Mouse (Mus musculus) liver, adult 2 months (tissue): ENCODE results near the gene Hist1h4h. TPM values are rescaled to one million over a fixed set of nuclear protein-coding genes. Genes with fewer than 3 reads are reported as not detected.
"Not testable (repeated sequence)": the region's sequence is repeated elsewhere in the genome, so short reads cannot be mapped to it uniquely, and the experiment has no call there.

ENCODE experiments used
- DNase-seq: peaks from one replicate; pipeline ENCODE4 v3.0.0-alpha.2; 2011; ENCODE audit warnings: low read depth, low spot score; ENCODE audit errors: extremely low read depth
- H3K27ac ChIP-seq: fragments of 200-500 bp; replicated peaks from 2 replicates; pipeline ENCODE4 v1.5.1; 2012; ENCODE audit warnings: low read depth, mild to moderate bottlenecking, control low read depth, inconsistent platforms, low read length; ENCODE audit not compliant: insufficient read depth
- H3K27me3 ChIP-seq: fragments of 200-500 bp; 2 replicates; pipeline ENCODE4 v1.6.1; 2012; ENCODE audit warnings: mild to moderate bottlenecking, moderate library complexity, low read length, inconsistent platforms; ENCODE audit not compliant: control insufficient read depth, insufficient read depth
- H3K36me3 ChIP-seq: fragments of 200-500 bp; 2 replicates; pipeline ENCODE4 v1.6.1; 2012; ENCODE audit warnings: low read length, inconsistent platforms; ENCODE audit not compliant: control insufficient read depth, insufficient read depth
- H3K4me1 ChIP-seq: fragments of 200-500 bp; 2 replicates; pipeline ENCODE4 v1.6.1; 2011; ENCODE audit warnings: low read length; ENCODE audit not compliant: control insufficient read depth, insufficient read depth
- H3K4me3 ChIP-seq: fragments of 200-500 bp; 2 replicates; pipeline ENCODE4 v1.5.1; 2011; ENCODE audit warnings: low read depth, mild to moderate bottlenecking, control low read depth, low read length, moderate library complexity; ENCODE audit not compliant: insufficient read depth
- H3K79me2 ChIP-seq: fragments of 200-500 bp; 2 replicates; pipeline ENCODE4 v1.6.1; 2012; ENCODE audit warnings: inconsistent platforms, mild to moderate bottlenecking, low read length, moderate library complexity; ENCODE audit not compliant: control insufficient read depth, insufficient read depth
- H3K9ac ChIP-seq: fragments of 200-500 bp; 2 replicates; pipeline ENCODE4 v1.6.1; 2012; ENCODE audit warnings: low read depth, mild to moderate bottlenecking, control low read depth, inconsistent platforms, low read length
- CTCF ChIP-seq: fragments of 200-500 bp; IDR thresholded peaks from 2 replicates; pipeline ENCODE4 v1.5.1; 2011; ENCODE audit warnings: low read depth, low read length, control low read depth
- POLR2A ChIP-seq: fragments of 200-500 bp; IDR thresholded peaks from 2 replicates; pipeline ENCODE4 v1.6.1; 2011; ENCODE audit warnings: low read length, control low read depth; ENCODE audit not compliant: insufficient read depth; ENCODE audit errors: extremely low read depth
- WGBS: fragments of 180-500 bp; shearing (Covaris S2); methylation state at CpG from one replicate; pipeline ENCODE4 v1.1.7; 2018; 5-methylcytosine and 5-hydroxymethylcytosine counted together
- polyA plus RNA-seq: library from polyadenylated mRNA; depleted of rRNA; stranded (reverse); fragments of >200 nt; gene quantifications from 2 replicates; pipeline ENCODE4 v1.2.3, GENCODE M21; 2012
- total RNA-seq: library from RNA; depleted of rRNA; stranded (reverse); fragments of >200 nt; gene quantifications from 2 replicates; pipeline ENCODE4 v1.2.3, GENCODE M21; 2014

Hist1h4h gene
- total and polyA plus RNA-seq, 2 experiments = 8.5 to 706 TPM

- DNase-seq = no peak
- Histone ChIP-seq H3K9ac (no peak overlapping the region), H3K36me3 (no peaks in the 10 kb centered on the region), H3K4me3 (no peak overlapping the region; the same call in 1 of the 2 replicates), H3K27ac (no peak overlapping the region), H3K27me3 (no peaks in the 10 kb centered on the region), H3K79me2 (no peaks in the 10 kb centered on the region), H3K4me1 (peaks cover 15% of the 10 kb centered on the region; the same call in 1 of the 2 replicates)
- WGBS = 47% methylated on average over 2 of the region's 2 CpGs
- no peak for TF ChIP-seq CTCF
- TF ChIP-seq POLR2A = no peak
Measured at GRCm38 (mm10) chr13:23572218-23573033, 41.6 kb downstream of the Hist1h4h start.

GRCm38 (mm10) chr13:23573034-23573897, 42.4 kb downstream of the Hist1h4h start:
- not testable (repeated sequence) for H3K27me3 ChIP-seq, H3K79me2 ChIP-seq, H3K27ac ChIP-seq, DNase-seq, H3K36me3 ChIP-seq
- 24% methylated on average over 20 of the region's 20 CpGs for WGBS
- Histone ChIP-seq H3K4me1 (peaks cover 15% of the 10 kb centered on the region; the same call in 1 of the 2 replicates), H3K9ac (peak overlapping the region; percentile 51; the same call in 1 of the 2 replicates), H3K4me3 (peak overlapping the region; percentile 59; the same call in 1 of the 2 replicates)

- H3K27me3 ChIP-seq, H3K79me2 ChIP-seq, H3K36me3 ChIP-seq: not testable (repeated sequence)
- Histone ChIP-seq H3K4me3 (peak within 1 kb of the TSS; percentile 59; the same call in 1 of the 2 replicates), H3K27ac (peak within 1 kb of the TSS; percentile 41), H3K4me1 (peaks cover 15% of the 10 kb centered on the region; the same call in 1 of the 2 replicates), H3K9ac (peak within 1 kb of the TSS; percentile 55; the same call in 1 of the 2 replicates)
- DNase-seq = peak; percentile 92
- WGBS = 4% methylated on average over 42 of the region's 42 CpGs
Measured at GRCm38 (mm10) chr13:23573898-23574524, 43.2 kb downstream of the Hist1h4h start, which contains the start of the genes Hist1h2bf and Hist1h2ad. Gene Hist1h2bf, minus strand, starts transcription at chr13:23574196. Gene Hist1h2ad, plus strand, starts transcription at chr13:23574381.

GRCm38 (mm10) chr13:23574546-23575170, 43.8 kb downstream of the Hist1h4h start:
- 7% methylated on average over 13 of the region's 39 CpGs for WGBS
- DNase-seq = not testable (repeated sequence)

GRCm38 (mm10) chr13:23575271-23575851, 44.5 kb downstream of the Hist1h4h start, which contains the start of gene Hist1h3d:
Gene Hist1h3d, plus strand, starts transcription at chr13:23575763.
- Histone ChIP-seq H3K9ac (peak within 1 kb of the TSS; percentile 71), H3K27ac (no peak within 1 kb of the TSS; the same call in 1 of the 2 replicates), H3K27me3 (no peaks in the 10 kb centered on the region), H3K4me3 (peak within 1 kb of the TSS; percentile 50), H3K79me2 (no peaks in the 10 kb centered on the region), H3K36me3 (no peaks in the 10 kb centered on the region), H3K4me1 (peaks cover 15% of the 10 kb centered on the region; the same call in 1 of the 2 replicates)
- TF ChIP-seq POLR2A (no peak), CTCF (no peak)
- WGBS = 3% methylated on average over 18 of the region's 18 CpGs
- DNase-seq = peak; percentile 69

More at GRCm38 (mm10) chr13:23574546-23575170, 43.8 kb downstream of the Hist1h4h start:
- peaks cover 15% of the 10 kb centered on the region; the same call in 1 of the 2 replicates for H3K4me1 ChIP-seq
- H3K27ac ChIP-seq, H3K79me2 ChIP-seq, H3K36me3 ChIP-seq, H3K27me3 ChIP-seq, H3K9ac ChIP-seq: not testable (repeated sequence)
- 0 out of 2 replicates have a peak overlapping the region, but pooled peaks have one; percentile 29 for H3K4me3 ChIP-seq

GRCm38 (mm10) chr13:23575864-23576313, 45.0 kb downstream of the Hist1h4h start:
- not testable (repeated sequence) for DNase-seq, H3K36me3 ChIP-seq

More at GRCm38 (mm10) chr13:23575864-23576313, 45.0 kb downstream of the Hist1h4h start:
- Histone ChIP-seq H3K4me3 (peak overlapping the region; percentile 50), H3K9ac (peak overlapping the region; percentile 71), H3K4me1 (peaks cover 15% of the 10 kb centered on the region; the same call in 1 of the 2 replicates)
- H3K27ac ChIP-seq, H3K27me3 ChIP-seq, H3K79me2 ChIP-seq: not testable (repeated sequence)
- 7% methylated on average over 13 of the region's 40 CpGs for WGBS
